Mouse (Mus musculus): ENCODE data around the gene Notch3. TPM values are rescaled to one million over a fixed set of nuclear protein-coding genes. Genes with fewer than 3 reads are reported as not detected.
"Not testable (repeated sequence)": the region's sequence is repeated elsewhere in the genome, so short reads cannot be mapped to it uniquely, and the experiment has no call there.

Gene Notch3
- polyA plus RNA-seq, 1 experiment from 2014 or later, result 18.7 TPM

GRCm38 (mm10) chr17:32112434-32113254 is 54.0 kb downstream of the Notch3 start:
- 66% methylated on average over 8 of the region's 8 CpGs for WGBS
- peaks cover 7% of the 10 kb centered on the region for H3K27me3 ChIP-seq (replicated peaks; ENCODE audit: control insufficient read depth, insufficient read depth, low read length)
- peak overlapping the region; percentile 97; the same call in 1 of the 2 replicates for H3K4me2 ChIP-seq (ENCODE audit: low read depth, low read length)
- no peak overlapping the region for H3K4me3 ChIP-seq (ENCODE audit: low read depth, low read length)
- H3K9ac ChIP-seq (ENCODE audit: low read depth, low read length), result no peak overlapping the region
- no peaks in the 10 kb centered on the region for H3K36me3 ChIP-seq (ENCODE audit: control insufficient read depth, insufficient read depth, low read length)
- no peak overlapping the region for H3K27ac ChIP-seq (replicated peaks; ENCODE audit: low read depth, low read length)
- no peak for ATAC-seq (ENCODE audit: low read depth)
- H3K9me3 ChIP-seq (ENCODE audit: control insufficient read depth, low read length), result no peaks in the 10 kb centered on the region
- DNase-seq (ENCODE audit: low spot score), result no peak
- peaks cover 22% of the 10 kb centered on the region for H3K4me1 ChIP-seq (ENCODE audit: control insufficient read depth, insufficient read depth, low read length)

GRCm38 (mm10) chr17:32110980-32111780 is 55.5 kb downstream of the Notch3 start:
- H3K36me3 ChIP-seq (ENCODE audit: control insufficient read depth, insufficient read depth, low read length), result no peaks in the 10 kb centered on the region
- ATAC-seq (ENCODE audit: low read depth) (no peak), DNase-seq (ENCODE audit: low spot score) (no peak)
- WGBS, result 80% methylated on average over 10 of the region's 10 CpGs
- no peak overlapping the region for H3K9ac ChIP-seq (ENCODE audit: low read depth, low read length)
- H3K27ac ChIP-seq (replicated peaks; ENCODE audit: low read depth, low read length), result no peak overlapping the region
- peaks cover 16% of the 10 kb centered on the region; the same call in 1 of the 2 replicates for H3K4me1 ChIP-seq (ENCODE audit: control insufficient read depth, insufficient read depth, low read length)
- no peaks in the 10 kb centered on the region for H3K9me3 ChIP-seq (ENCODE audit: control insufficient read depth, low read length)
- H3K4me2 ChIP-seq (ENCODE audit: low read depth, low read length), result no peak overlapping the region
- peaks cover 7% of the 10 kb centered on the region for H3K27me3 ChIP-seq (replicated peaks; ENCODE audit: control insufficient read depth, insufficient read depth, low read length)
- no peak overlapping the region for H3K4me3 ChIP-seq (ENCODE audit: low read depth, low read length)

- DNase-seq (ENCODE audit: low spot score), result peak; percentile 68
- H3K9me3 ChIP-seq (ENCODE audit: control insufficient read depth, low read length), result no peaks in the 10 kb centered on the region
- no peak overlapping the region for H3K4me3 ChIP-seq (ENCODE audit: low read depth, low read length)
- H3K27ac ChIP-seq (replicated peaks; ENCODE audit: low read depth, low read length), result no peak overlapping the region
- no peaks in the 10 kb centered on the region for H3K36me3 ChIP-seq (ENCODE audit: control insufficient read depth, insufficient read depth, low read length)
- no peak overlapping the region for H3K4me2 ChIP-seq (ENCODE audit: low read depth, low read length)
- H3K4me1 ChIP-seq (ENCODE audit: control insufficient read depth, insufficient read depth, low read length), result peaks cover 16% of the 10 kb centered on the region; the same call in 1 of the 2 replicates
- 17% methylated on average over 1 of the region's 2 CpGs for WGBS
- no peak overlapping the region for H3K9ac ChIP-seq (ENCODE audit: low read depth, low read length)
- peaks cover 7% of the 10 kb centered on the region for H3K27me3 ChIP-seq (replicated peaks; ENCODE audit: control insufficient read depth, insufficient read depth, low read length)
- peak; percentile 71 for ATAC-seq (ENCODE audit: low read depth)
These were observed 56.2 kb downstream of the Notch3 start for GRCm38 (mm10) chr17:32110424-32110823.

- Histone ChIP-seq H3K4me2 (ENCODE audit: low read depth, low read length) (no peak overlapping the region), H3K4me1 (ENCODE audit: control insufficient read depth, insufficient read depth, low read length) (peaks cover 15% of the 10 kb centered on the region; the same call in 1 of the 2 replicates), H3K4me3 (ENCODE audit: low read depth, low read length) (no peak overlapping the region), H3K9ac (ENCODE audit: low read depth, low read length) (no peak overlapping the region), H3K27ac (replicated peaks; ENCODE audit: low read depth, low read length) (no peak overlapping the region), H3K27me3 (replicated peaks; ENCODE audit: control insufficient read depth, insufficient read depth, low read length) (peaks cover 6% of the 10 kb centered on the region), H3K9me3 (ENCODE audit: control insufficient read depth, low read length) (no peaks in the 10 kb centered on the region), H3K36me3 (ENCODE audit: control insufficient read depth, insufficient read depth, low read length) (no peaks in the 10 kb centered on the region)
- no peak for DNase-seq (ENCODE audit: low spot score)
- 62% methylated on average over 6 of the region's 6 CpGs for WGBS
- ATAC-seq (ENCODE audit: low read depth), result no peak
These were observed 57.3 kb downstream of the Notch3 start for GRCm38 (mm10) chr17:32109201-32109940.

- not testable (repeated sequence) for H3K9ac ChIP-seq (ENCODE audit: low read depth, low read length); H3K27me3 ChIP-seq (replicated peaks; ENCODE audit: control insufficient read depth, insufficient read depth, low read length); H3K4me1 ChIP-seq (ENCODE audit: control insufficient read depth, insufficient read depth, low read length); ATAC-seq (ENCODE audit: low read depth); H3K36me3 ChIP-seq (ENCODE audit: control insufficient read depth, insufficient read depth, low read length); DNase-seq (ENCODE audit: low spot score); H3K4me3 ChIP-seq (ENCODE audit: low read depth, low read length); H3K27ac ChIP-seq (replicated peaks; ENCODE audit: low read depth, low read length); H3K4me2 ChIP-seq (ENCODE audit: low read depth, low read length); H3K9me3 ChIP-seq (ENCODE audit: control insufficient read depth, low read length)
- WGBS, result 71% methylated on average over 4 of the region's 5 CpGs
These were observed 58.2 kb downstream of the Notch3 start for GRCm38 (mm10) chr17:32108320-32109011.

- H3K36me3 ChIP-seq (ENCODE audit: control insufficient read depth, insufficient read depth, low read length), result no peaks in the 10 kb centered on the region
- DNase-seq (ENCODE audit: low spot score) (no peak), ATAC-seq (ENCODE audit: low read depth) (no peak)
- H3K4me1 ChIP-seq (ENCODE audit: control insufficient read depth, insufficient read depth, low read length), result 0 out of 2 replicates have a peak, but pooled peaks cover 3% of the 10 kb centered on the region
- no peak overlapping the region for H3K4me3 ChIP-seq (ENCODE audit: low read depth, low read length)
- WGBS, result 44% methylated on average over 5 of the region's 5 CpGs
- H3K9ac ChIP-seq (ENCODE audit: low read depth, low read length), result no peak overlapping the region
- H3K27ac ChIP-seq (replicated peaks; ENCODE audit: low read depth, low read length), result no peak overlapping the region
- no peak overlapping the region for H3K4me2 ChIP-seq (ENCODE audit: low read depth, low read length)
- H3K9me3 ChIP-seq (ENCODE audit: control insufficient read depth, low read length), result no peaks in the 10 kb centered on the region
- H3K27me3 ChIP-seq (replicated peaks; ENCODE audit: control insufficient read depth, insufficient read depth, low read length), result 0 out of 2 replicates have a peak, but pooled peaks cover 2% of the 10 kb centered on the region
These were observed 58.8 kb downstream of the Notch3 start for GRCm38 (mm10) chr17:32107877-32108276.

- Histone ChIP-seq H3K4me3 (ENCODE audit: low read depth, low read length) (no peak overlapping the region), H3K9ac (ENCODE audit: low read depth, low read length) (no peak overlapping the region), H3K27ac (replicated peaks; ENCODE audit: low read depth, low read length) (no peak overlapping the region), H3K36me3 (ENCODE audit: control insufficient read depth, insufficient read depth, low read length) (no peaks in the 10 kb centered on the region), H3K4me1 (ENCODE audit: control insufficient read depth, insufficient read depth, low read length) (0 out of 2 replicates have a peak, but pooled peaks cover 3% of the 10 kb centered on the region), H3K4me2 (ENCODE audit: low read depth, low read length) (no peak overlapping the region), H3K27me3 (replicated peaks; ENCODE audit: control insufficient read depth, insufficient read depth, low read length) (0 out of 2 replicates have a peak, but pooled peaks cover 4% of the 10 kb centered on the region), H3K9me3 (ENCODE audit: control insufficient read depth, low read length) (no peaks in the 10 kb centered on the region)
- ATAC-seq (ENCODE audit: low read depth) (no peak), DNase-seq (ENCODE audit: low spot score) (peak; percentile 63)
- 57% methylated on average over 2 of the region's 2 CpGs for WGBS
These were observed 60.3 kb downstream of the Notch3 start for GRCm38 (mm10) chr17:32106358-32106757.

- no peaks in the 10 kb centered on the region for H3K36me3 ChIP-seq (ENCODE audit: control insufficient read depth, insufficient read depth, low read length)
- peaks cover 21% of the 10 kb centered on the region for H3K27me3 ChIP-seq (replicated peaks; ENCODE audit: control insufficient read depth, insufficient read depth, low read length)
- H3K4me2 ChIP-seq (ENCODE audit: low read depth, low read length), result no peak overlapping the region
- DNase-seq (ENCODE audit: low spot score) (no peak), ATAC-seq (ENCODE audit: low read depth) (no peak)
- H3K4me1 ChIP-seq (ENCODE audit: control insufficient read depth, insufficient read depth, low read length), result 0 out of 2 replicates have a peak, but pooled peaks cover 8% of the 10 kb centered on the region
- no peak overlapping the region for H3K9ac ChIP-seq (ENCODE audit: low read depth, low read length)
- no peak overlapping the region for H3K4me3 ChIP-seq (ENCODE audit: low read depth, low read length)
- H3K27ac ChIP-seq (replicated peaks; ENCODE audit: low read depth, low read length), result no peak overlapping the region
- no peaks in the 10 kb centered on the region for H3K9me3 ChIP-seq (ENCODE audit: control insufficient read depth, low read length)
- 16% methylated on average over 4 of the region's 4 CpGs for WGBS
These were observed 63.6 kb downstream of the Notch3 start for GRCm38 (mm10) chr17:32103054-32103453.

Data from embryonic facial prominence, embryonic 14.5 days (tissue).